Mouse (Mus musculus) liver, adult 2 months (tissue): ENCODE data around the gene Pip4k2a.

ENCODE experiments used
- CTCF ChIP-seq: fragments of 200-500 bp; IDR thresholded peaks from 2 replicates; pipeline ENCODE4 v1.5.1; 2011; ENCODE audit warnings: low read depth, low read length, control low read depth
- POLR2A ChIP-seq: fragments of 200-500 bp; IDR thresholded peaks from 2 replicates; pipeline ENCODE4 v1.6.1; 2011; ENCODE audit warnings: low read length, control low read depth; ENCODE audit not compliant: insufficient read depth; ENCODE audit errors: extremely low read depth

DNA sequence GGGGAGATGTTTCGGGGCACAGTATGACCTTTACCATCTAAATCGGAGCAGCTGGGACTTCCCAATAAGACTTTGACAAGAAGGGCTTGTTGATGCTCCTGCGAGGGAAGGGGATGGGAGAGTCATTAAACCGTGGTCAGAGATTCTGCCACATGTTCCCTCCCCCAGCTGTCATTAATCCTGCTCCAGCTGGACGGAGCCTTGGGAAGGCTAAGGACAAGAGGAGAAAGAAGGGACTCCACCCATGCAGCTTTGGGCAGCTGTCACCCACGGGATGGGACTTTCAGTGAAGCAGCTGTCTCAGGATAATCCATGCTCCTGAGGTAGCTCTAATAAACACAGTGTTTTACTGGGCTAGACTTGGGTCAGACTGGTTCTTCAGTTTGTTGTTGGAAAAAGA is 101.9 kb downstream of the Pip4k2a start:
- TF ChIP-seq CTCF: no peak
- no peak for TF ChIP-seq POLR2A
